Mouse (Mus musculus) granulocyte monocyte progenitor cell, adult 5-6 weeks (primary cell): ENCODE results near the gene Kcnj3. TPM values are rescaled to one million over a fixed set of nuclear protein-coding genes. Genes with fewer than 3 reads are reported as not detected.
"Not testable (repeated sequence)": the region's sequence is repeated elsewhere in the genome, so short reads cannot be mapped to it uniquely, and the experiment has no call there.

ENCODE experiments used
- ATAC-seq: replicated peaks from 2 replicates; pipeline ENCODE4 v1.8.0; 2016; ENCODE audit warnings: mild to moderate bottlenecking, moderate TSS enrichment, inconsistent platforms; ENCODE audit not compliant: poor library complexity, severe bottlenecking
- total RNA-seq, 2 experiments: library from RNA; stranded (forward) in 1 of 2; stranded (reverse) in 1 of 2; fragments of 200-712, 200-1000 nt in 1 of 2; fragments of >200 nt in 1 of 2; fragmentation: Nextera tagmentation in 1 of 2; gene quantifications; 2 replicates each; pipeline ENCODE4 v1.2.3; 2014 to 2017

Kcnj3 gene
- total RNA-seq (2014; fragmentation: Nextera tagmentation): not detected in 2 replicates
- total RNA-seq (2017): not detected in 2 replicates

- ATAC-seq: no peak
These were observed at the start of gene Kcnj3 for GRCm38 (mm10) chr2:55435721-55436260. Kcnj3 (plus strand) TSS chr2:55435970.

GRCm38 (mm10) chr2:55390330-55390989 is 45.3 kb upstream of the Kcnj3 start:
- no peak for ATAC-seq

GRCm38 (mm10) chr2:55405307-55405706 is 30.5 kb upstream of the Kcnj3 start:
- no peak for ATAC-seq

GRCm38 (mm10) chr2:55427633-55428032 is 8.1 kb upstream of the Kcnj3 start:
- ATAC-seq: no peak

- ATAC-seq: no peak
These were observed 3.7 kb upstream of the Kcnj3 start for GRCm38 (mm10) chr2:55432104-55432503.

- ATAC-seq: no peak
These were observed 664 bp downstream of the Kcnj3 start for GRCm38 (mm10) chr2:55436261-55437006.

GRCm38 (mm10) chr2:55437007-55437949 is 1.5 kb downstream of the Kcnj3 start:
- no peak; the same call in 1 of the 2 replicates for ATAC-seq

- no peak for ATAC-seq
These were observed 2.2 kb downstream of the Kcnj3 start for GRCm38 (mm10) chr2:55437977-55438376.

GRCm38 (mm10) chr2:55439211-55439610 is 3.4 kb downstream of the Kcnj3 start:
- no peak for ATAC-seq

GRCm38 (mm10) chr2:55442006-55442405 is 6.2 kb downstream of the Kcnj3 start:
- ATAC-seq: no peak

- ATAC-seq: no peak
These were observed 11.5 kb downstream of the Kcnj3 start for GRCm38 (mm10) chr2:55447298-55447697.

- ATAC-seq: no peak
These were observed 15.0 kb downstream of the Kcnj3 start for GRCm38 (mm10) chr2:55450774-55451173.

GRCm38 (mm10) chr2:55459195-55459594 is 23.4 kb downstream of the Kcnj3 start:
- no peak for ATAC-seq

GRCm38 (mm10) chr2:55469141-55469540 is 33.4 kb downstream of the Kcnj3 start:
- ATAC-seq: no peak

- no peak for ATAC-seq
These were observed 34.2 kb downstream of the Kcnj3 start for GRCm38 (mm10) chr2:55470006-55470405.

- no peak for ATAC-seq
These were observed 43.7 kb downstream of the Kcnj3 start for GRCm38 (mm10) chr2:55479511-55479910.

GRCm38 (mm10) chr2:55479933-55480601 is 44.3 kb downstream of the Kcnj3 start:
- ATAC-seq: no peak

GRCm38 (mm10) chr2:55480602-55480965 is 44.8 kb downstream of the Kcnj3 start:
- no peak for ATAC-seq

- not testable (repeated sequence) for ATAC-seq
These were observed 49.8 kb downstream of the Kcnj3 start for GRCm38 (mm10) chr2:55485500-55486129.
